Mouse (Mus musculus) neural tube, embryonic 15.5 days (tissue): ENCODE data around the gene 3100002H09Rik. TPM values are rescaled to one million over a fixed set of nuclear protein-coding genes. Genes with fewer than 3 reads are reported as not detected.

Experiments used
- ATAC-seq: fragments of 200-750 bp; cut with Nextera tagmentation; 2 replicates; pipeline ENCODE4 v1.8.0; 2017; ENCODE audit warnings: mild to moderate bottlenecking, moderate TSS enrichment, moderate library complexity; ENCODE audit not compliant: low FRiP score
- H3K27ac ChIP-seq: fragments of 300-500 bp; sonication (generic); replicated peaks from 2 replicates; pipeline ENCODE4 v1.5.1; 2015; ENCODE audit warnings: mild to moderate bottlenecking, inconsistent platforms
- H3K27me3 ChIP-seq: fragments of 300-500 bp; sonication (generic); replicated peaks from 2 replicates; pipeline ENCODE4 v1.6.1; 2015; ENCODE audit warnings: inconsistent platforms
- H3K36me3 ChIP-seq: fragments of 300-500 bp; sonication (generic); 2 replicates; pipeline ENCODE4 v1.6.1; 2015; ENCODE audit warnings: inconsistent platforms
- H3K4me1 ChIP-seq: fragments of 300-500 bp; sonication (generic); 2 replicates; pipeline ENCODE4 v1.6.1; 2015; ENCODE audit warnings: inconsistent platforms
- H3K4me2 ChIP-seq: fragments of 300-500 bp; sonication (generic); 2 replicates; pipeline ENCODE4 v1.6.1; 2015; ENCODE audit warnings: inconsistent platforms, mild to moderate bottlenecking, moderate library complexity
- H3K4me3 ChIP-seq: fragments of 300-500 bp; sonication (generic); replicated peaks from 2 replicates; pipeline ENCODE4 v1.5.1; 2015; ENCODE audit warnings: mild to moderate bottlenecking, inconsistent platforms
- H3K9ac ChIP-seq: fragments of 300-500 bp; sonication (generic); replicated peaks from 2 replicates; pipeline ENCODE4 v1.6.1; 2015; ENCODE audit warnings: mild to moderate bottlenecking, inconsistent platforms
- H3K9me3 ChIP-seq: fragments of 300-500 bp; sonication (generic); replicated peaks from 2 replicates; pipeline ENCODE4 v1.6.1; 2016; ENCODE audit warnings: inconsistent platforms
- WGBS: fragments of 180-500 bp; shearing (Covaris S2); methylation state at CpG from one replicate; pipeline ENCODE4 v1.1.7; 2015; ENCODE audit warnings: mixed read lengths; 5-methylcytosine and 5-hydroxymethylcytosine counted together
- polyA plus RNA-seq: library from polyadenylated mRNA; unstranded; fragments of >200 nt; fragmentation: Nextera tagmentation; extraction: Ambion mirVana; gene quantifications from 2 replicates; pipeline ENCODE4 v1.2.1, GENCODE M21; 2015

3100002H09Rik gene
- polyA plus RNA-seq, 1 experiment from 2014 or later: 0.42 TPM

DNA sequence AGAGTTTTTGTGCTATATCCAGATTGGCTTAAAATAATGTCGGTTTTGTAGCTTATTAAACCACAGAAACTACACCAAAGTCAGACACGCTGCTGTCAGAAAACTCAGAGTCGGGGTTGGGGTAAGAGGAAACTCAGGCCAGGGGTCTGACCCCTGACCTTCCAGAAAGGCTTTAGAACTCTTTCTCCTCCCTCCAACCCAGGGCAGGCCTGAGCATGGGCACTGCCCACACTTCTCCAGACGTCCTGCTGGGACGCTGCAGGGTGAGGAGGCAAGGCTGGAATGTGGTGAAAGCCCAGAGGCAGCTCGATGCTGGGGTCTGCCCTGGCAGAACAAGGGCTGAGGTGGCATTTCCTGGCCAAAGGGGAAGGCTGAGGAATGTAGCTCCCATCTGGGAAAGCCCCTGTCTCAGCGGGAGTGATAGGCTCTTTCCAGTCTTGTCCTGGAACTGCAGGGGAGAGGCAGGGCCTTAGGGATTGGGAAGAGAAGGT lies 34.6 kb downstream of the 3100002H09Rik start:
- Histone ChIP-seq H3K4me2 (peak overlapping the region; percentile 97), H3K9ac (peak overlapping the region; percentile 48), H3K27ac (no peak overlapping the region), H3K4me3 (peak overlapping the region; percentile 50), H3K36me3 (no peaks in the 10 kb centered on the region), H3K27me3 (peaks cover 67% of the 10 kb centered on the region), H3K9me3 (no peaks in the 10 kb centered on the region), H3K4me1 (peaks cover 38% of the 10 kb centered on the region)
- 5% methylated on average over 7 of the region's 7 CpGs for WGBS
- no peak for ATAC-seq

DNA sequence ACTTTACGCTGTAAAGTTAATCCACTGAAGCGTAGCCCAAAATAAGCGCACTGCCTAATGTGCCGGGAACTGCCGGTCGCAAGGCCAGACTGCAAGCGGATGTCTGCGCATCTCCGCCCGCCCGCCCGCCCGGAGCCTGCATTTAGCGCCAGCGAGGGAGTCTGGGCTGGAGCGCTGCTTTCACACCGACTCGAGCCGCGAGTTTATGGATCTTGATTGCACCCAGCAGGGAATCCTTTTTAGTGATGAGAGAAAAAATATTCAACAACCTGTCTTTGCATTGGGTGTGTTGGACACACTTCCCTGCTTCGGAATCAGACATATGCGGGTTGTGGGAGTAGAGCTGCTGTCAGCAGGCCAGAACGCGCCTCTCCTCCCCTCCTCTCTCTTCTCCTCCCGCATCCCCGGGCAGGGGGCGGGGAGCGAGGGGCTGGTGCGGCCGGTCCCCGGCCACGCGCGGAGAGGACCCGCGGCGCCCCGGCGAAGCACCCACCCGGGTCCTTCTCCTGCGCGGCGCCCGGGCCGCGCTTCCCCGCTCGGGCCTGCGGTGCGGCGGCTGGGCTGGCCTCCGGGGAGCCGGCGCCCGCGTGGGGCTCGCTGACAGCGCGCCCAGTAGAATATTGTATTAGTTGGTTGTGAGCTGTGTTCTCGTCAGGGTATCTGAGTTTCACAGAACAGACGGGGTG lies 35.2 kb downstream of the 3100002H09Rik start:
- WGBS: under 1% methylated on average over 60 of the region's 61 CpGs
- H3K27ac ChIP-seq: no peak overlapping the region
- H3K4me1 ChIP-seq: peaks cover 38% of the 10 kb centered on the region
- ATAC-seq: 0 out of 2 replicates have a peak, but pooled peaks have one; percentile 65
- H3K4me3 ChIP-seq: peak overlapping the region; percentile 50
- H3K36me3 ChIP-seq: no peaks in the 10 kb centered on the region
- H3K27me3 ChIP-seq: peaks cover 66% of the 10 kb centered on the region
- no peaks in the 10 kb centered on the region for H3K9me3 ChIP-seq
- H3K4me2 ChIP-seq: peak overlapping the region; percentile 97
- peak overlapping the region; percentile 48 for H3K9ac ChIP-seq

DNA sequence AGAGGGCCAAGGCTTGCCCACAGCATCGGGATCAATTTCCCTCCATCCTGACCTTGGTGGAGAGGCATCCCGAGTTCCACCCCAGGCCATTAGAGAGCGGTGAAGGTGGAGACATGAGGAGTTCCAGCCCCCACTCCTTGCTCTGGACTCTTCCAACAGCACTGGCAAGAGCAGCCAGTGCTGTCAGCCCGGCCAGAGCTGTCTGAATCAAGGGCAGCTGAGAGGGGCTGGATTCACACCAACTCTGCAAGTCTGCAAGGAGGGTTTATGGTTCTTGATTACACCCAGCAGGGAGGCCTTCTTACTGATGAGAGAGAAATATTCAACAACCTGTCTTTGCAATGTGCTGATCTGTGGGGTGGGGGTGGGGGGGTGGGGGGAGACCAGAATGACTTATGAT lies 37.0 kb downstream of the 3100002H09Rik start:
- Histone ChIP-seq H3K4me3 (no peak overlapping the region), H3K36me3 (no peaks in the 10 kb centered on the region), H3K27me3 (peaks cover 74% of the 10 kb centered on the region), H3K9ac (no peak overlapping the region), H3K4me1 (peaks cover 41% of the 10 kb centered on the region), H3K4me2 (no peak overlapping the region), H3K9me3 (no peaks in the 10 kb centered on the region), H3K27ac (no peak overlapping the region)
- 44% methylated on average over 4 of the region's 4 CpGs for WGBS
- no peak for ATAC-seq

DNA sequence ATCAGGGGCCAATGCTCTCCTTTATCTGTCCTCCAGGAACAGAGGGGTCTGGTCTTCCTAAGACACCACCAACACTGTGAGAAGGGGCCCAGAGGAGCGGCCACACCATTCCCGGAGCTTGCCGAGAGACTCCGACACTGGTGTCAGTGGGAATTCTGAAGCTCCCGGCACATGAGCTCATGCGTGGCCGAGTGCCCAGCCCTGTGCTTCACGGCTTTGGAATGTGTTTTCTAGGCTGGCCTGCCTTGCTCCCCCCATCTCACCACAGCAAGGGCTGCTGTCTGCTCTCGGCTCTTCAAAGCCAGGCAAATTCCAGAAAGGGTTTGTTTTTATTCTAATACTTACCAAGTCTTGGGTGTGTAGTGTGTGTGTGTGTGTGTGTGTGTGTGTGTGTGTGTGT lies 39.6 kb downstream of the 3100002H09Rik start:
- Histone ChIP-seq H3K27ac (no peak overlapping the region), H3K27me3 (peaks cover 69% of the 10 kb centered on the region), H3K4me1 (peaks cover 38% of the 10 kb centered on the region), H3K4me2 (no peak overlapping the region), H3K4me3 (no peak overlapping the region), H3K36me3 (no peaks in the 10 kb centered on the region), H3K9me3 (no peaks in the 10 kb centered on the region), H3K9ac (no peak overlapping the region)
- no peak for ATAC-seq
- WGBS: 77% methylated on average over 9 of the region's 9 CpGs

DNA sequence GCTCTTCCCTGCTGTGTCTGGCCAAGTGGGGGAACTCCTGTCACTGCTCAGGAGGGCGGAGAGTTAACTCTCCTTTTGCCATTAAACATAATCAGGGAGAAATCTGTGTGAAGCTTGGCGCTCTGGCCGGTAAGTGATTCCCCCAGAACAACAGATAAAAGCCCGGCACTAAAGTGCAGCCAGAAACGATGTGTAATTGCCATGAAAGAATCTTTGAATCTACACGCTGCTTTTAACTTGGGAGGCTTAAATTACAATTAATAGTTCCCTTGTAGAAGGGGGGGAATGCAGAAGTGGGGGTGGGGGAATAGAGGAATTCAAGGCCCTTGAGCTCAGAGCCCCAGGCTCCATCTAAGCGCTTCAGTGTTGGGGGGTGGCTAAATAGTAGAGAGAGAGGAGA lies 40.9 kb downstream of the 3100002H09Rik start:
- WGBS: 15% methylated on average over 7 of the region's 7 CpGs
- Histone ChIP-seq H3K27ac (no peak overlapping the region), H3K9me3 (no peaks in the 10 kb centered on the region), H3K4me3 (no peak overlapping the region), H3K4me2 (no peak overlapping the region), H3K27me3 (peaks cover 73% of the 10 kb centered on the region), H3K9ac (no peak overlapping the region), H3K4me1 (peaks cover 25% of the 10 kb centered on the region), H3K36me3 (no peaks in the 10 kb centered on the region)
- no peak for ATAC-seq

DNA sequence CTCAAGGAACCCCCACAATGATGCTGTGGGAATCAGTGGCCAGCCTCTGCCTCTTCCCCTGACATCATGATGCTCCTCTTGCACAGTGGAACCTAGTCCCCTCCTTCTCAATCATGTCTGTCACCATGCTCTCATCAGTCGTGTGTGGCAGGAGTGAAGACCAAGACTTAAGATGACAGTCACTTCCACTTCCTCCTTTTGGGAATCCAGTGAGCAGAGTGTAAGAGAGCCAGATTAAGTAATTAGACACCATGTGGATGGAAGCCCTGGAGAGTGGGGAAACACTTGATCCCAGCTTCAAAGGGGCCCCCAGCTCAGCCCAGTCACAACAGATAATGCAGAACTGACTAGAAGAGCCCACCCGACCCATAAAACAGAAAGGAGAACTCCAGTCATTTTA lies 47.2 kb downstream of the 3100002H09Rik start:
- Histone ChIP-seq H3K4me1 (peaks cover 3% of the 10 kb centered on the region; the same call in 1 of the 2 replicates), H3K27me3 (peaks cover 33% of the 10 kb centered on the region), H3K9ac (no peak overlapping the region), H3K9me3 (no peaks in the 10 kb centered on the region), H3K4me2 (no peak overlapping the region), H3K36me3 (no peaks in the 10 kb centered on the region), H3K4me3 (no peak overlapping the region), H3K27ac (no peak overlapping the region)
- 66% methylated on average over 2 of the region's 2 CpGs for WGBS
- ATAC-seq: no peak

DNA sequence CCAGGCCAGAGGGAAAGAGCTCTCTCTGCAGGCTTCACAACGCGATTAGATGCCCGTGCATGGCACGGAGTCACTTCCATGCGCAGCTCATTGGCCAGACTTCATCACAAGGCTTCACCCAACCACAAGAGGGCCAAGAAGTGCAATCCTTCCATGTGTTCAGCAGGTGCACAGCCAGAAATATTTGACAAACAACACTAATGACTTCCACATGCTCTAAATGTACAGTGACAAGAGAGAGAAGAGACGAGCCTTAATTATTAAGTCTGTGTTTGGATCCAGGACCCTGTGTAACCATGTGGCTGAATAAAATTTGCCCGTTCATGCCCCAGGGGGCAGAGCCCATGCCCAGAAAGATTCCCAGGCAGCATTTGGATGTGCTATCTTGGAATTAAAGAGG lies 47.9 kb downstream of the 3100002H09Rik start:
- no peak overlapping the region for H3K4me2 ChIP-seq
- no peaks in the 10 kb centered on the region for H3K9me3 ChIP-seq
- H3K4me3 ChIP-seq: no peak overlapping the region
- H3K27me3 ChIP-seq: peaks cover 27% of the 10 kb centered on the region
- 50% methylated on average over 7 of the region's 7 CpGs for WGBS
- peaks cover 3% of the 10 kb centered on the region; the same call in 1 of the 2 replicates for H3K4me1 ChIP-seq
- H3K9ac ChIP-seq: no peak overlapping the region
- H3K27ac ChIP-seq: no peak overlapping the region
- no peak for ATAC-seq
- H3K36me3 ChIP-seq: no peaks in the 10 kb centered on the region

Other genes starting within 250 kb of the 3100002H09Rik start
- 4.7 and 6.8 TPM in 2 replicates for gene Pou3f1, start 46.0 kb upstream of the 3100002H09Rik start, polyA plus RNA-seq
- 41.4 and 47.8 TPM in 2 replicates for gene Utp11, start 82.8 kb upstream of the 3100002H09Rik start, polyA plus RNA-seq
- 1.8 and 3.3 TPM in 2 replicates for gene Fhl3, start 89.9 kb upstream of the 3100002H09Rik start, polyA plus RNA-seq
- 88.4 and 105 TPM in 2 replicates for gene Sf3a3, start 104.0 kb upstream of the 3100002H09Rik start, polyA plus RNA-seq
- gene Inpp5b, start 131.0 kb upstream of the 3100002H09Rik start, polyA plus RNA-seq: 20.6 and 24.9 TPM in 2 replicates
- gene Mtf1, start 191.3 kb upstream of the 3100002H09Rik start, polyA plus RNA-seq: 9.8 and 10.2 TPM in 2 replicates
- gene Yrdc, start 239.9 kb upstream of the 3100002H09Rik start, polyA plus RNA-seq: 43.2 and 44.9 TPM in 2 replicates
- gene 1110065P20Rik, start 240.4 kb upstream of the 3100002H09Rik start, polyA plus RNA-seq: 82.5 and 106 TPM in 2 replicates